In genomic region chr4:44363434-44364013, GRCm38 (mm10) we compare ENCODE assay signal across 14 mouse cellular contexts.
DNase-seq lines count a peak whose midpoint lies in the region; ATAC-seq lines count a peak whose summit lies in the region.
"Had no signal": no experiment of that assay in that cellular context is flagged by ENCODE, and none has a peak within 500 bp of the region (broad histone marks: within the 10 kb centered on the region; RNA-seq: fewer than 3 reads in every experiment).

No protein-coding gene starts in this region.

- H3K36me3 ChIP-seq in heart, embryonic 13.5 days: peaks cover 49% of the 10 kb centered on the region
- H3K36me3 ChIP-seq in lung, embryonic 15.5 days: peaks cover 19% of the 10 kb centered on the region
- H3K36me3 ChIP-seq: intestine, embryonic 15.5 days had no signal

- H3K9me3 ChIP-seq in heart, embryonic 13.5 days: no peaks in the 10 kb centered on the region
- no peaks in the 10 kb centered on the region for H3K9me3 ChIP-seq in lung, embryonic 15.5 days
- H3K9me3 ChIP-seq: intestine, embryonic 15.5 days; midbrain, embryonic 12.5 days had no signal

- H3K9ac ChIP-seq in heart, embryonic 13.5 days: 0 out of 2 replicates have a peak overlapping the region, but pooled peaks have one; percentile 3
- no peak overlapping the region for H3K9ac ChIP-seq in lung, embryonic 15.5 days
- H3K9ac ChIP-seq: intestine, embryonic 15.5 days; midbrain, embryonic 12.5 days had no signal

- H3K4me3 ChIP-seq in heart, embryonic 13.5 days: no peak overlapping the region
- H3K4me3 ChIP-seq in lung, embryonic 15.5 days: no peak overlapping the region
- H3K4me3 ChIP-seq: intestine, embryonic 15.5 days; midbrain, embryonic 12.5 days had no signal

- H3K27ac ChIP-seq in heart, embryonic 13.5 days (replicated peaks): peak overlapping the region; percentile 22
- H3K27ac ChIP-seq in lung, embryonic 15.5 days: no peak overlapping the region; the same call in 1 of the 2 replicates
- H3K27ac ChIP-seq: intestine, embryonic 15.5 days; midbrain, embryonic 12.5 days had no signal

- H3K4me1 ChIP-seq in heart, embryonic 13.5 days: peaks cover 9% of the 10 kb centered on the region
- 0 out of 2 replicates have a peak, but pooled peaks cover 4% of the 10 kb centered on the region for H3K4me1 ChIP-seq in lung, embryonic 15.5 days
- H3K4me1 ChIP-seq: intestine, embryonic 15.5 days; midbrain, embryonic 12.5 days had no signal

- H3K27me3 ChIP-seq in heart, embryonic 13.5 days (replicated peaks): no peaks in the 10 kb centered on the region
- H3K27me3 ChIP-seq in lung, embryonic 15.5 days: no peaks in the 10 kb centered on the region
- H3K27me3 ChIP-seq: CH12.LX; intestine, embryonic 15.5 days; midbrain, embryonic 12.5 days had no signal

- H3K4me2 ChIP-seq in heart, embryonic 13.5 days: 0 out of 2 replicates have a peak overlapping the region, but pooled peaks have one; percentile 16
- H3K4me2 ChIP-seq in lung, embryonic 15.5 days: no peak overlapping the region
- H3K4me2 ChIP-seq: intestine, embryonic 15.5 days; liver, embryonic 11.5 days; midbrain, embryonic 12.5 days had no signal

- 48% methylated on average over 12 of the region's 12 CpGs for WGBS in heart, embryonic 13.5 days
- 42% methylated on average over 12 of the region's 12 CpGs for WGBS in lung, embryonic 15.5 days

- DNase-seq in heart, adult 9 months (ENCODE audit: low spot score in 2 of 2): no peak
- DNase-seq in lung, postnatal 25 days (ENCODE audit: low spot score): no peak
- DNase-seq in Muller cell, postnatal 12 days (ENCODE audit: inconsistent ontology term): peak; percentile 22
- peak; percentile 3 for DNase-seq in lung, postnatal 14 days
- no peak for DNase-seq in urinary bladder, postnatal 36 days (ENCODE audit: low spot score in 2 of 2)
- DNase-seq: gastrocnemius, postnatal 10 days; layer of hippocampus, postnatal 36 days; thymus, postnatal 14 days had no signal

- no peak for ATAC-seq in heart, embryonic 13.5 days (ENCODE audit: extremely low read depth, insufficient number of reproducible peaks, low FRiP score, low TSS enrichment)
- ATAC-seq in lung, embryonic 15.5 days (ENCODE audit: borderline replicate concordance, extremely low read depth, low FRiP score, low TSS enrichment): peak; percentile 83
- ATAC-seq: intestine, embryonic 15.5 days had no signal

Comparison
In these comparisons a context has a peak if more than half of its experiments do, and no peak if none do; other contexts are left out.
1. DNase-seq: peak in Muller cell, postnatal 12 days (single experiment) and lung, postnatal 14 days (single experiment); none in heart, adult 9 months (0 of 2), lung, postnatal 25 days (single experiment) and urinary bladder, postnatal 36 days (0 of 2).